Mouse (Mus musculus): ENCODE measurements around the gene Fbxl17. TPM values are rescaled to one million over a fixed set of nuclear protein-coding genes. Genes with fewer than 3 reads are reported as not detected.

Fbxl17 gene
- total RNA-seq, 2 experiments from 2014 or later = 23.5 to 25.5 TPM

- intact Hi-C loops (cut with DNase I) = no loop called here
- no peak for DNase-seq (ENCODE audit: low spot score)
Observed at GRCm38 (mm10) chr17:63145751-63146491, 353.9 kb downstream of the Fbxl17 start.

DNA sequence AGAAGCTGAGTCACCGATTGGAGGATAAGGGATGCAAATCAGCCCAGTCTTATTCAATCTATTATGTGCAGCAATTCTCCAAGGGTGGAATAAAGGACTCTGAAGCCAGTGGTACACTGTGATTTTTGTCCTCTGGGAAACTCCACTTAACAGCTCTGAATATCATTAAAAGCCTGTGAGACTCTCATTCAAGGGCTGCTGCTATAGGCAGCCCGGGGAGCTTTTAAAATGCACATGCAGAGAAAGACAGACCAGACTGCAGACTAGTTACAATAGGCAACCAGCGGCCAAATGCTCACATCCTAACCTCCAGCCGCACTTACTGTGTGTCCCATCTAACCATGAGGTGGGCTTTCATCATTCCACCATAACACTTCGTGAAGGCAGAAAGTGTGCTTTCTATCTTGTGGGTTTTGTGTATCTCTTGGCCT lies 354.5 kb downstream of the Fbxl17 start:
- no peak for DNase-seq (ENCODE audit: low spot score)
- intact Hi-C loops (cut with DNase I) = no loop called here

DNA sequence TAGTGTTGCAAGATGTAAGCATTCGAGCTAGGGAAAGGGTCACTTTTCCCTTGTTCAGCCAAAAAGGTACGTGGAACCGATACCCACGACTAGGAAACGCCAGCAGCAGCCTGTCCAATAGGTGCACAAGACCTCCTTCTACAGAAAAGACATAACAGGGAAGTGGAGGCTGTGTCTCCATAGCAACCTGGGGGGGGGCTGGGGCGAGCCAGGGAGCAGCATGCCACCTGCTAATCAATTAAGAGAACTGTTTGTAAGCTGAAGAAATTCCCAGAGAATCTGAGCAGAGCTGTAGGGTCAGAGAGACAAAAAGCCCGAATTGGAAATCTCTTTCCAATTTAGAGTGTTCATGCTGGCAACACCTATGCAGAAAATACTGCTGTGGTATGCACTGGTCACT lies 356.0 kb downstream of the Fbxl17 start:
- intact Hi-C loops (cut with DNase I) = no loop called here
- no peak for DNase-seq (ENCODE audit: low spot score)

GRCm38 (mm10) chr17:63134805-63135204 lies 365.0 kb downstream of the Fbxl17 start:
- intact Hi-C loops (cut with DNase I) = no loop called here
- no peak for DNase-seq (ENCODE audit: low spot score)

DNA sequence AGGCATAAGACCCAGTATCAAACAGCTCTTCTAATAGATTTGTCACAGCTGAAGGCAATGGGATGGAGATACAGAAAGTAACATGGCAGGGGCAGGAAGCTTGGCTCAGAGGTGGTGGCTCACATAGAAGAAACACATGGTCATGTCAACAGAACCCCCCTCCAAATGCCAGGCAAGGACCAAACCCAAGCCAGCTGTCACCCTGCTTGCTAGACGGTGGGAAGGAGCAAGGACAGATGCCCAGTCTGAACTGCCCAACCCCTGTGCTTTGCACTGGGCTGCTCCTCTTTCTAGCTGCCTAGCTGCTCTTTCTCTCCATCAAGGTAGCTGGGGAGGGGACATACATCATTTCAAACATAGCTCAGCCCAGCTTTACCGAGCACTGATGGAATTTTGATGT lies 377.4 kb downstream of the Fbxl17 start:
- no peak for DNase-seq (ENCODE audit: low spot score)
- intact Hi-C loops (cut with DNase I) = no loop called here

DNA sequence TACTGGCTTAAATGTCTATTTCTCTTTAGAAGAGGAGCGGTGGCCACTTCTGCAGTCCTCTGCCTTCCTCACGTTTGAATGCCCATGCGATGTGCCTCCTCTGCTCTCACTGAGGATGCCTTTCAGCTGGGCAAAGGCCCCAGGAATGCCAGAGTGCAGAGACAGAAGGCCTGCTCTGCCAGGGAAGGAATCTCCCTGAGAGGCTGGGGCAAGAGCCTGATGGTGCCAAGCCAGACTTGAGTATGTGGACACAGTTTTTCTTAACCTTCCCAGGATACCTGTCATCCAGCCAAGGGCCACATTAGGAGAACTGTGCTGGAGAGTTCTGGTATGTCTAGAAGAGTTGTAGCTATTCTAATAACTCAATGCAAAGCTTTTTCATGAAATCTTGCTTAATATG lies 380.1 kb downstream of the Fbxl17 start:
- DNase-seq (ENCODE audit: low spot score) = no peak
- intact Hi-C loops (cut with DNase I) = no loop called here

DNA sequence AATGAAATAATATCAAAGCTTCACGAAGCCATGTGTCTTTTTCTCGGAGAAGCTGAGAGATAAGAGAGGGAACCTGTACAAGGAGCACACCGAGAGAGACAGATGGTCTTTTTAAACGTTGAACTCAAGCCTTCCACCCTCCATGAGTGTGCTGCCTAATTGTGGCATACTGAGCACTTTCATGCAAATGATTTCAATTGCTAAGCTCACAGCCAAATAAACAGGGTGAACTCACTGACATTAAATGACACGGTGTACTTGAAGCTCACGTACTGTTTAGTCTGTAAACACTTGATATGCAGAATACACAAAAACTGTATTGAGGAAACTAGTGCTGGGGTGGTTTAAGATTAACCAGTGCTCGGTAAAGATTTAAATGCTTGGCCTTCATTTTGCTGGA lies 380.7 kb downstream of the Fbxl17 start:
- intact Hi-C loops (cut with DNase I) = no loop called here
- no peak for DNase-seq (ENCODE audit: low spot score)

DNA sequence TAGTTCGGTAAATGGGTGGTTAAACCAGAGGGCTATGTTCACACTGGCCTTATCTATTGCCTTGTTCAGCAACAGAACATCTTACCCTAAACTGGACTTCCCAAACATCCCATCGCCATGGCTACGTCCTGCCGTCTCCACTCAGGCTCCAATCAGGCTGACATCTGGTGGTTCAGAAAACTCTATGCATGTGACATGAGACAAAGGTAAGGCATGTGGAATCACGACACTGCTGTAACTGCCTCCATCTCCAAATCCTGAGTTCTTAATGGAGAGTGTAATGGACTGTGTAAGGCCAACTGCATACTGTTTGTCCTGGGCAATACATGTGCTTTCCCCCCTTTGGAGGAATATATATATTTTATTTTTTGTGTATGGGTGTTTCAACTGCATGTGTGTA lies 382.7 kb downstream of the Fbxl17 start:
- no peak for DNase-seq (ENCODE audit: low spot score)
- intact Hi-C loops (cut with DNase I) = no loop called here

DNA sequence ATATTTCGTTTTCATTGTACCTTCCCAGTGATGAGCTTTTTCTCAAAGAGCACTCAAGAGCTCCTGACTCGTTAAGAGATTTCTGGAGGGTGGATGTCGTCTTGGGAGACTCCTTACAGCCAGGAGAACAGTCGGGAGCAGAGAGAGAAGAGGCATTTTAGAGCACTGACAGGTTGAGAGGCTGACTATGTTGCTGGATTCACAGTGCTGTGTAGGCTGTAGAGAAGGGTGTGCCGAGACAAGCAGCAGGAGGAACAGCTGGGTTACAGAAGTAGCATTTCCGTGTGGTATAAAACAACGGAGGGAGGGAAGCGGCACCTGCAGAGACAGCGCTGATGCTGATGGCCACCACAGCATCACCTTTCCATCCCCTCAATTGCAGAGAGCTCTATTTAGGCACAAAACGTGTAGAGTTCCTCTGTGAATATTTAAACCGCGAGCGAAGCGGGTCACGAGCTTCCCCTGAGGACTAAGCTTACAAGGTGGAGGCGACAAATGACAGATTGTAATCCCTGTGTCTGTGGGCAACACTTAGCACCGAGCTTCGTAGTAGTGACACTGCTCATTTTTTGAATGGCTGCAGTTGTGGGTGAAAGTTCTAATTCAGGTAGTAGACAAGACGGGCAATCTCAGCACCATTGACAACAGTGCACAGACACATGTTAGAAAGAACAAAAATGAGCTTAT lies 385.3 kb downstream of the Fbxl17 start:
- intact Hi-C loops (cut with DNase I) = no loop called here
- DNase-seq (ENCODE audit: low spot score) = no peak

- no peak for DNase-seq (ENCODE audit: low spot score)
- intact Hi-C loops (cut with DNase I) = no loop called here
Observed at GRCm38 (mm10) chr17:63112826-63113225, 387.0 kb downstream of the Fbxl17 start.

DNA sequence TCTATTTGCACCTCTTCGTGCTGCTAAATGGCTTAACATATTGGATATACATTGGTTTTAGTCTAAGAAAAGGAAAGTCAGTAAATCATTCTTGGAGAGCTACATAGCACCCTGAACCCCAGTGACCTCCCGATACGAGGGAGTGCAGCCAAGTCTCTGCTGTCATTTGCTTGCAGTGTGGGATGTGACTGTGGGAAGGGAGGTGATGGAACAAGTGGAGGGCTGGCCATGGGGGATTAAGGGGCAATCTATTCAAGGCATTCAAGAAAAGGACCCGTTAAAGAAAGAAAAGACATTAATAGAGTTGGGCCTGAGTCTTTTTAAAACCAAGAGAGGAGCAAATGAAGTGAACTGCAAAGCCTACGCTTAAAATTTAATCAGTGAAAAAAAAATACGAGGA lies 388.8 kb downstream of the Fbxl17 start:
- DNase-seq (ENCODE audit: low spot score) = no peak
- intact Hi-C loops (cut with DNase I) = no loop called here

DNA sequence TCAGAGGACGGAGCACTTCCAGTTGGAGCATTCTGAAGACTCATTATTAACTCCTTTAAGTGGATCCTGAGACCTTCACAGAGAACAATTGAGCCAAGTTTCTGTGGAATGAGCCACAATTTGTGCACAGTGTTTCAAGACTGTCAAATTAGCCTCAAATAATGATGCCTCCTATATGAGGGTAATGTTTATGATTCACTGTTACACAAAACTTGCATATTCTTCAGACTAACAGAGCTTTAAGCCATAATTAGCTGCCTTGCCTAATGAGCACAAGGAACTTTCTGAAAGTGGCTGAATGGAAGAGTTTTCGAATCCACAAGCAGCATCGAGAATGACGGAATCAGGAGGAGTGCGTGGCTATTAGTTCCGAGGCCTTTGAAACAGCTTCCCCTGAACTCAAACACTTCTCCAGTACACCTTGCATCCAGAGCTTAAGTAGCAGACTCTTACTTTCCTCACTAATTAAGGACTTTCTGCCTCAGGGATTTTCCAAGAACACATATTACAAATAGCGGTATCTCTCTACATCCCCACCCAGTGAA lies 389.5 kb downstream of the Fbxl17 start:
- no peak for DNase-seq (ENCODE audit: low spot score)
- intact Hi-C loops (cut with DNase I) = no loop called here

DNA sequence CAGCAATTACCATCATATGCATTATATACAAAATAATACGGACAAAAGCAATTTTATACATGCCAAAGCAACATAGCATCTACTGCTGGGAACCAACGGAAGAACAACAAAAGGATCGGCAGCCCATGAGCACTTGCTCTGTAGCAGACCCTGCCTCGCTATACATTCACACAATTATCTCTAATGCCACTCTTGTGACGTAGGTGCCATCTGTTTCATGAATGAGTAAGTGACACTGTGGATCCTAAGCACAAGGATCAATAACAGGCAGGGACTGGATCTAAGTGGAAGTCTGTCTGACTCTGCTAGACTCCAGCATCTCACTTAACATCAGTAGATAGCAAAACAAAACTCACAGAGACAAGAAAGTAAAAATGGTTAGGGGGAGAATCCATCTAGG lies 391.8 kb downstream of the Fbxl17 start:
- DNase-seq (ENCODE audit: low spot score) = no peak
- intact Hi-C loops (cut with DNase I) = no loop called here

- DNase-seq (ENCODE audit: low spot score) = no peak
- intact Hi-C loops (cut with DNase I) = no loop called here
Observed at GRCm38 (mm10) chr17:63107515-63107914, 392.3 kb downstream of the Fbxl17 start.

DNA sequence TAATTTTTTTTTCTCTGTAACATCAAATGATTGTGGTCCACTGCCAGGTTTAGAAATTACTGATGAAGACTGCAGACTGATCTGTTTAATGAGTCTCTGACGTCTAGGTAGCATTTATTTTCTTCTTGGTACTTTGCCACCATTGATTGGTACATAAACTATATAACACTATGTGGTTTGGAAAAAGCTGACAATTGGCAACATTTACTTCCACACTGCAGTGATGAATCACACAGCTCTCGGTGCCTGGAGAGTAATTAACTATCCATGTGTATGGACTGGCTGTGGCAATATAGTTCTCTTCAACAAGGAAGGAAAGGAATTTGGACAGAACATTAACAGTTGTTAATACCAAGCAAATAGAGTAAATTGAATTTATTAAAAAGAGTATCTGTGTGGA lies 404.3 kb downstream of the Fbxl17 start:
- intact Hi-C loops (cut with DNase I) = no loop called here
- no peak for DNase-seq (ENCODE audit: low spot score)

- no peak for DNase-seq (ENCODE audit: low spot score)
- intact Hi-C loops (cut with DNase I) = no loop called here
Observed at GRCm38 (mm10) chr17:63095017-63095416, 404.8 kb downstream of the Fbxl17 start.

GRCm38 (mm10) chr17:63093184-63093583 lies 406.6 kb downstream of the Fbxl17 start:
- no peak for DNase-seq (ENCODE audit: low spot score)
- intact Hi-C loops (cut with DNase I) = no loop called here

- intact Hi-C loops (cut with DNase I) = no loop called here
- no peak for DNase-seq (ENCODE audit: low spot score)
Observed at GRCm38 (mm10) chr17:63092774-63093173, 407.0 kb downstream of the Fbxl17 start.

DNA sequence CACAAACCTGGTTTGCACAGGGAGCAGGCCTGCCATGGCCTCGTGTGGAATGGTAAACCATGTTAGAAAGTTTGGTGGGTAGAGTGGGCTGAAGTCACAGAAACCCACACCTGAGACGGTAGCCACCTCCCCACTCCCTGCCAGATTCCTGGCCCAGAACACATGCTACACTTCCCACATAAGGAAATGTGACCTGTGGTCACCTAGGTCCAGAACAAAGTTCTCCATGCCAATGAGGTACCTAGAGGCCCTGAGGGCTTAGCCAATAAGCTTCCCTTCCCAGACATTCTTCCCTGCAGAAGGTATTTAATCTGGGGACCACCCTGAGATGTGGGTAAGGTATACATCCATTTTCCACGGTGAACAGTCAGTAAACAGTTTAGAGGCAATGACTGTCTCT lies 409.7 kb downstream of the Fbxl17 start:
- intact Hi-C loops (cut with DNase I) = no loop called here
- DNase-seq (ENCODE audit: low spot score) = no peak

DNA sequence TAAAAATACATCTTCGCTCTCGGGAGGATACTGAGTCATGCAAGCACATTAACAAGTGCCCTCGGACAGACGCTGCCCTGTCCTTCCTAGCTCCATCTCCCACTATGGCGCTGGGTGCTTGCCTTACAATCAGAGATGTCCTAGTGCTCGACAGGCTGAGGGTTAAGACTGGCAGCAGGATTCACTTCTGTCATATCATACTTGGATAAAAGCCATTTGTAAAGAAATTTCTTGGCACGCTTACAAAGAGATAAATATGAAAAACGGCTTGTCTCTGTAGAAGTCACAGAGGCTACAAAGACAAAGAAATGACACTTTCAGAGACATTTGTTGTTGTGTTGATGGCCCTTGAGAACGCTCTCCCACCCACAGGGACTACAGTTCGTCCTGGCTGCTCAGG lies 412.6 kb downstream of the Fbxl17 start:
- intact Hi-C loops (cut with DNase I) = no loop called here
- no peak for DNase-seq (ENCODE audit: low spot score)

DNA sequence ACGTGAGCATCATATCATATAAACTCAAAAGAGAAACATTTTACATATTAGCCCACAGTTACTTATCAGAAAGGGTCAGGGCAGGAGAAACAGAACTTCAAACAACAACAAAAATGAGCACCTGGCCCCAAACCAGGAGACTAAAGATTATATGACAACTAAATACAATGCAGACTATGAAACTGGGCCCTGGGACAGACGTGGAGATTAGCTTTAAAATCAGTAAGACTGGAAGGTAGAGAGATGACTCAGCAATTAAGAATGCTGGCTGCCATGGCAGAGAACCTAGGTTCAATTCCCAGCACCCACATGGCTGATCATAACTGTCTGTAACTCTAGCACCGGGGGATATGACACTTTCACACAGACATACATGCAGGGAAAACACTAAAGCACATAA lies 413.3 kb downstream of the Fbxl17 start:
- DNase-seq (ENCODE audit: low spot score) = no peak
- intact Hi-C loops (cut with DNase I) = no loop called here

DNA sequence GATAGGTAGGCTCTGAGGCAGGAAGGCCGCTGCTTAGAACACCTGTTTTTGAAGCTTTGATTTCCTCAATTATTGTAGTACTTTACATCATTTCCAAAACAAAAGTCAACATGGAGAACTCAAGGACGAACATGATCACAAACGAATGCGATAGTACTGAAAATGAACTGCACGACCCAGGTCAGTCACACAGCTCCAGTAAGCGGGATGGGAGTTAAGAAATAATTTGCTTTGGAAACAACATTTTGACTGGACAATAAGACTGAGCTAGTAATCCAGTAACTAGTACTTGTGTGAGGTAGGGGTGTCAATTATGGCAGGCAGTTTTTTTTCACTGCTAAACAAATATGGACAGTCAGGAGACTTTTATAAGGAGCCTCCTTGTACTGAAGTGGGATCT lies 414.6 kb downstream of the Fbxl17 start:
- no peak for DNase-seq (ENCODE audit: low spot score)
- intact Hi-C loops (cut with DNase I) = no loop called here
